Mouse (Mus musculus): Measurements from ENCODE around the gene Lamc2.

DNA sequence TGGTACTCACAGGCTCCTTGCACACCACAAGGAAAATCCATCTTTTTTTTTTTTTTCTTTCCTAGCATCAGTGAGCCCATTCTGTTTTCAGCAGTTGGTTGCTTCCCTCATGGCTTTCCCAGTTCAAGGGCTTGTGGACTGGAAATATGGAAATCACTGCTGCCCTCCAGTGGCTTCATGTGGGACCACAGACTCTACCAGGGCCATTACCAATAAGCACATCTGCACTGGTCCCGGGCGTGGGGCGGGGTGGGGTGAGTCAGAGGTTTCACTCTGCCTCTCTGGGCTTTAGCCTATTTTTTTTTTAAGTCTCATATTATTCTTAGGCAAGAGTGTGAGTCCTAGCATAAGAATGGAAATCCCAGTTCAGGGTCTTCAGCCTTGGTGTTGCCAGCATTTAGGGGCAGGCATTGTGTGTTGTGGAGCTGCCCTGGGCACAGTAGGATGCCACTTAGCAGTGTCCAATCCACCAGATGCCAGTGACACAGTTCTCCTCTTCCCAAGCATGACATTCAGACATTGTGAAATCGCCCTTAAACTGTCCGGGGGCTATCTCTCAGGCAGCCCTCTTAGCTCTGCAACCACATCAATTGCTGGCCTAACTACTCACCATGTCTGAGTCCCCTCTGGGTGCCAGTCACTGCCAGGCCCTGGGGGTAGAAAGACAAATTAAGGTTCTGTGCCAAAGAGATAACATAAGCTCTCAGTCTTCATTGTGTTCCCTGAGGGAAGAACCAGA is 93.8 kb downstream of the Lamc2 start:
- TF ChIP-seq POLR2A (IDR thresholded peaks at IDR 0.05; ENCODE audit: borderline replicate concordance, control insufficient read depth, low read depth, low read length) (no peak), CTCF (IDR thresholded peaks at IDR 0.05; ENCODE audit: control insufficient read depth, insufficient read depth, low read length) (peak; percentile 37)
